Mouse (Mus musculus) embryonic facial prominence, embryonic 11.5 days (tissue): ENCODE measurements around the gene Alg14. TPM values are rescaled to one million over a fixed set of nuclear protein-coding genes. Genes with fewer than 3 reads are reported as not detected.

Experiments
- ATAC-seq: fragments of 200-750 bp; cut with Nextera tagmentation; replicated peaks from 2 replicates; pipeline ENCODE4 v1.8.0; 2017; ENCODE audit warnings: low read depth; ENCODE audit not compliant: insufficient number of reproducible peaks, low FRiP score, low TSS enrichment
- DNase-seq: peaks from one replicate; pipeline ENCODE4 v3.0.0-alpha.2; 2015; ENCODE audit warnings: low spot score
- H3K27ac ChIP-seq: fragments of 300-500 bp; sonication (generic); replicated peaks from 2 replicates; pipeline ENCODE4 v1.5.1; 2014; ENCODE audit warnings: mild to moderate bottlenecking, low read depth, low read length, control low read depth
- H3K27me3 ChIP-seq: fragments of 300-500 bp; sonication (generic); 2 replicates; pipeline ENCODE4 v1.6.1; 2014; ENCODE audit warnings: mild to moderate bottlenecking, low read length, moderate library complexity, mixed read lengths; ENCODE audit not compliant: control insufficient read depth, insufficient read depth
- H3K36me3 ChIP-seq: fragments of 300-500 bp; sonication (generic); replicated peaks from 2 replicates; pipeline ENCODE4 v1.6.1; 2014; ENCODE audit warnings: low read depth, mild to moderate bottlenecking, low read length, moderate library complexity, mixed read lengths; ENCODE audit not compliant: control insufficient read depth, insufficient read depth
- H3K4me1 ChIP-seq: fragments of 300-500 bp; sonication (generic); 2 replicates; pipeline ENCODE4 v1.6.1; 2014; ENCODE audit warnings: low read length, mixed read lengths; ENCODE audit not compliant: control insufficient read depth, insufficient read depth
- H3K4me2 ChIP-seq: fragments of 300-500 bp; sonication (generic); 2 replicates; pipeline ENCODE4 v1.6.1; 2014; ENCODE audit warnings: low read depth, mild to moderate bottlenecking, control low read depth, low read length, moderate library complexity
- H3K4me3 ChIP-seq: fragments of 300-500 bp; sonication (generic); 2 replicates; pipeline ENCODE4 v1.5.1; 2014; ENCODE audit warnings: low read depth, low read length, control low read depth
- H3K9ac ChIP-seq: fragments of 300-500 bp; sonication (generic); replicated peaks from 2 replicates; pipeline ENCODE4 v1.6.1; 2014; ENCODE audit warnings: mild to moderate bottlenecking, control low read depth, low read length
- H3K9me3 ChIP-seq: fragments of 300-500 bp; sonication (generic); replicated peaks from 2 replicates; pipeline ENCODE4 v1.6.1; 2016; ENCODE audit warnings: mild to moderate bottlenecking, low read length, inconsistent platforms, mixed read lengths; ENCODE audit not compliant: control insufficient read depth
- WGBS: fragments of 180-500 bp; shearing (Covaris S2); extraction: QIAGEN DNeasy Blood & Tissue Kit; methylation state at CpG from one replicate; pipeline ENCODE4 v1.1.7; 2014; 5-methylcytosine and 5-hydroxymethylcytosine counted together
- polyA plus RNA-seq: library from polyadenylated mRNA; unstranded; fragments of >200 nt; fragmentation: Nextera tagmentation; extraction: Ambion mirVana; gene quantifications from 2 replicates; pipeline ENCODE4 v1.2.1, GENCODE M21; 2014

The Alg14 gene
- polyA plus RNA-seq, 1 experiment from 2014 or later, result 35.4 TPM

GRCm38 (mm10) chr3:121390724-121391123, 99.2 kb downstream of the Alg14 start:
- 27% methylated on average over 7 of the region's 7 CpGs for WGBS
- H3K4me3 ChIP-seq, result no peak overlapping the region
- no peaks in the 10 kb centered on the region for H3K9me3 ChIP-seq

GRCm38 (mm10) chr3:121395588-121396295, 104.2 kb downstream of the Alg14 start:
- Histone ChIP-seq H3K9ac (no peak overlapping the region), H3K9me3 (no peaks in the 10 kb centered on the region), H3K27ac (no peak overlapping the region), H3K4me1 (peaks cover 4% of the 10 kb centered on the region; the same call in 1 of the 2 replicates), H3K36me3 (no peaks in the 10 kb centered on the region), H3K4me3 (no peak overlapping the region), H3K27me3 (no peaks in the 10 kb centered on the region), H3K4me2 (no peak overlapping the region)
- WGBS, result 82% methylated on average over 16 of the region's 16 CpGs
- DNase-seq (no peak), ATAC-seq (no peak)

More at GRCm38 (mm10) chr3:121390724-121391123, 99.2 kb downstream of the Alg14 start:
- H3K9ac ChIP-seq, result no peak overlapping the region
- peak overlapping the region; percentile 16; the same call in 1 of the 2 replicates for H3K4me2 ChIP-seq
- peak; percentile 61 for DNase-seq
- ATAC-seq, result peak; percentile 69
- H3K4me1 ChIP-seq, result peaks cover 7% of the 10 kb centered on the region; the same call in 1 of the 2 replicates
- H3K36me3 ChIP-seq, result no peaks in the 10 kb centered on the region
- H3K27me3 ChIP-seq, result no peaks in the 10 kb centered on the region
- no peak overlapping the region for H3K27ac ChIP-seq

- H3K27me3 ChIP-seq, result no peaks in the 10 kb centered on the region
- 54% methylated on average over 7 of the region's 7 CpGs for WGBS
- H3K4me1 ChIP-seq, result 0 out of 2 replicates have a peak, but pooled peaks cover 2% of the 10 kb centered on the region
- H3K36me3 ChIP-seq, result no peaks in the 10 kb centered on the region
- ATAC-seq, result no peak
- H3K27ac ChIP-seq, result no peak overlapping the region
- peak; percentile 47 for DNase-seq
- H3K9me3 ChIP-seq, result no peaks in the 10 kb centered on the region
- H3K9ac ChIP-seq, result no peak overlapping the region
- H3K4me2 ChIP-seq, result no peak overlapping the region
- H3K4me3 ChIP-seq, result no peak overlapping the region
Measured at GRCm38 (mm10) chr3:121396561-121396960, 105.0 kb downstream of the Alg14 start.

GRCm38 (mm10) chr3:121397007-121397406, 105.4 kb downstream of the Alg14 start:
- no peaks in the 10 kb centered on the region for H3K27me3 ChIP-seq
- H3K36me3 ChIP-seq, result no peaks in the 10 kb centered on the region
- H3K4me1 ChIP-seq, result 0 out of 2 replicates have a peak, but pooled peaks cover 2% of the 10 kb centered on the region
- ATAC-seq (peak; percentile 41; the same call in 1 of the 2 replicates), DNase-seq (no peak)
- no peak overlapping the region for H3K4me3 ChIP-seq
- H3K4me2 ChIP-seq, result no peak overlapping the region
- H3K9ac ChIP-seq, result no peak overlapping the region
- 0 out of 2 replicates have a peak overlapping the region, but pooled peaks have one; percentile 20 for H3K27ac ChIP-seq
- H3K9me3 ChIP-seq, result no peaks in the 10 kb centered on the region
- 66% methylated on average over 6 of the region's 6 CpGs for WGBS

- H3K27ac ChIP-seq, result no peak overlapping the region
- H3K9me3 ChIP-seq, result no peaks in the 10 kb centered on the region
- 76% methylated on average over 4 of the region's 4 CpGs for WGBS
- no peak overlapping the region for H3K4me3 ChIP-seq
- DNase-seq, result no peak
- H3K4me2 ChIP-seq, result no peak overlapping the region
- H3K4me1 ChIP-seq, result 0 out of 2 replicates have a peak, but pooled peaks cover 1% of the 10 kb centered on the region
- H3K27me3 ChIP-seq, result no peaks in the 10 kb centered on the region
- H3K9ac ChIP-seq, result no peak overlapping the region
- ATAC-seq, result no peak
- no peaks in the 10 kb centered on the region for H3K36me3 ChIP-seq
Measured at GRCm38 (mm10) chr3:121401384-121401783, 109.8 kb downstream of the Alg14 start.

DNA sequence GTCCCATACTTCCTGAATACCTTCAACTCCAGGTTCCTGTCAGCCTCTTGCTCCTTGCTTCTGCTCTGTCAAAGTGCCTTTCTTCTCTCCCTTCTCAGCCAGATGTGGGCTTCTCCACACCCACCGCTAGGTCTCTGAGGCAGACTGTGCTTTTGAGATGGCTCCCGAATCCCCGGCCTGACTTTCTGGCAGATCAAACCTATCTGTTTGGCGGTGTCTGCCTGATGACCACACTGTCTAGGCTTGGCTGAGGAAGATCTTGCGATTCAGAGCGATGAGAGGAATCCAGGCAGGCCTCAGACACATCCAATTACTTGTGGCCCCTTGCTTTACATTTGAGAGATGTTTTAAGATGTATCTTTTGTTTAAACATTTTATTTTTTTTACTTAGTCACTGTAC, 110.5 kb downstream of the Alg14 start:
- Histone ChIP-seq H3K4me3 (no peak overlapping the region), H3K9me3 (no peaks in the 10 kb centered on the region), H3K27me3 (no peaks in the 10 kb centered on the region), H3K9ac (no peak overlapping the region), H3K4me2 (no peak overlapping the region), H3K36me3 (no peaks in the 10 kb centered on the region), H3K27ac (no peak overlapping the region), H3K4me1 (no peaks in the 10 kb centered on the region)
- DNase-seq (no peak), ATAC-seq (no peak)
- WGBS, result 84% methylated on average over 6 of the region's 6 CpGs

GRCm38 (mm10) chr3:121403449-121403848, 111.9 kb downstream of the Alg14 start:
- no peak overlapping the region for H3K4me2 ChIP-seq
- WGBS, result 38% methylated on average over 5 of the region's 5 CpGs
- H3K4me3 ChIP-seq, result no peak overlapping the region
- H3K9ac ChIP-seq, result no peak overlapping the region
- H3K36me3 ChIP-seq, result no peaks in the 10 kb centered on the region
- no peak for ATAC-seq
- H3K4me1 ChIP-seq, result no peaks in the 10 kb centered on the region
- H3K27ac ChIP-seq, result no peak overlapping the region
- no peaks in the 10 kb centered on the region for H3K27me3 ChIP-seq
- no peaks in the 10 kb centered on the region for H3K9me3 ChIP-seq
- no peak for DNase-seq

- Histone ChIP-seq H3K27ac (no peak overlapping the region), H3K4me1 (no peaks in the 10 kb centered on the region), H3K4me2 (no peak overlapping the region), H3K4me3 (no peak overlapping the region), H3K27me3 (no peaks in the 10 kb centered on the region), H3K9ac (no peak overlapping the region), H3K36me3 (no peaks in the 10 kb centered on the region), H3K9me3 (no peaks in the 10 kb centered on the region)
- ATAC-seq (no peak), DNase-seq (no peak)
- 86% methylated on average over 5 of the region's 5 CpGs for WGBS
Measured at GRCm38 (mm10) chr3:121405101-121405500, 113.5 kb downstream of the Alg14 start.
